Mouse (Mus musculus) stomach, postnatal 0 days (tissue): ENCODE results near the gene Mvp. TPM values are rescaled to one million over a fixed set of nuclear protein-coding genes. Genes with fewer than 3 reads are reported as not detected.
A peak's percentile ranks its signal among the peaks of the same experiment; 100 is the strongest.

Experiments used
- ATAC-seq: fragments of 200-750 bp; cut with Nextera tagmentation; 2 replicates; pipeline ENCODE4 v1.8.0; 2017; ENCODE audit not compliant: low FRiP score, low TSS enrichment
- DNase-seq: peaks from one replicate; pipeline ENCODE4 v3.0.0-alpha.2; 2016; ENCODE audit warnings: low spot score
- H3K27ac ChIP-seq: fragments of 300-500 bp; sonication (generic); replicated peaks from 2 replicates; pipeline ENCODE4 v1.5.1; 2014; ENCODE audit warnings: mild to moderate bottlenecking, control low read depth
- H3K27me3 ChIP-seq: fragments of 300-500 bp; sonication (generic); 2 replicates; pipeline ENCODE4 v1.6.1; 2014; ENCODE audit warnings: low read length; ENCODE audit not compliant: control insufficient read depth, insufficient read depth
- H3K36me3 ChIP-seq: fragments of 300-500 bp; sonication (generic); 2 replicates; pipeline ENCODE4 v1.6.1; 2014; ENCODE audit warnings: low read length, mixed read lengths; ENCODE audit not compliant: control insufficient read depth, insufficient read depth
- H3K4me1 ChIP-seq: fragments of 300-500 bp; sonication (generic); replicated peaks from 2 replicates; pipeline ENCODE4 v1.6.1; 2014; ENCODE audit warnings: antibody characterized with exemption; ENCODE audit not compliant: control insufficient read depth, insufficient read depth
- H3K4me2 ChIP-seq: fragments of 300-500 bp; sonication (generic); replicated peaks from 2 replicates; pipeline ENCODE4 v1.6.1; 2014; ENCODE audit warnings: low read depth, mild to moderate bottlenecking, control low read depth, moderate library complexity
- H3K4me3 ChIP-seq: fragments of 300-500 bp; sonication (generic); 2 replicates; pipeline ENCODE4 v1.5.1; 2014; ENCODE audit warnings: low read depth, low read length, control low read depth
- H3K9ac ChIP-seq: fragments of 300-500 bp; sonication (generic); 2 replicates; pipeline ENCODE4 v1.6.1; 2014; ENCODE audit warnings: mild to moderate bottlenecking, low read length, control low read depth, mixed read lengths
- H3K9me3 ChIP-seq: fragments of 300-500 bp; sonication (generic); 2 replicates; pipeline ENCODE4 v1.6.1; 2016; ENCODE audit warnings: low read length; ENCODE audit not compliant: control insufficient read depth
- CTCF ChIP-seq: IDR thresholded peaks from 2 replicates; pipeline ENCODE4 v1.5.1; 2016; ENCODE audit warnings: antibody characterized with exemption, low read depth, mild to moderate bottlenecking, moderate library complexity
- EP300 ChIP-seq: optimal IDR thresholded peaks from 2 replicates; pipeline ENCODE3; 2016; ENCODE audit warnings: antibody characterized with exemption
- WGBS: fragments of 180-500 bp; shearing (Covaris S2); extraction: QIAGEN DNeasy Blood & Tissue Kit; methylation state at CpG from one replicate; pipeline ENCODE4 v1.1.7; 2014; 5-methylcytosine and 5-hydroxymethylcytosine counted together
- polyA plus RNA-seq: library from polyadenylated mRNA; unstranded; fragments of >200 nt; fragmentation: Nextera tagmentation; extraction: Ambion mirVana; gene quantifications from 2 replicates; pipeline ENCODE4 v1.2.1, GENCODE M21; 2015

Mvp gene
- polyA plus RNA-seq, 1 experiment from 2014 or later = 50.0 TPM

DNA sequence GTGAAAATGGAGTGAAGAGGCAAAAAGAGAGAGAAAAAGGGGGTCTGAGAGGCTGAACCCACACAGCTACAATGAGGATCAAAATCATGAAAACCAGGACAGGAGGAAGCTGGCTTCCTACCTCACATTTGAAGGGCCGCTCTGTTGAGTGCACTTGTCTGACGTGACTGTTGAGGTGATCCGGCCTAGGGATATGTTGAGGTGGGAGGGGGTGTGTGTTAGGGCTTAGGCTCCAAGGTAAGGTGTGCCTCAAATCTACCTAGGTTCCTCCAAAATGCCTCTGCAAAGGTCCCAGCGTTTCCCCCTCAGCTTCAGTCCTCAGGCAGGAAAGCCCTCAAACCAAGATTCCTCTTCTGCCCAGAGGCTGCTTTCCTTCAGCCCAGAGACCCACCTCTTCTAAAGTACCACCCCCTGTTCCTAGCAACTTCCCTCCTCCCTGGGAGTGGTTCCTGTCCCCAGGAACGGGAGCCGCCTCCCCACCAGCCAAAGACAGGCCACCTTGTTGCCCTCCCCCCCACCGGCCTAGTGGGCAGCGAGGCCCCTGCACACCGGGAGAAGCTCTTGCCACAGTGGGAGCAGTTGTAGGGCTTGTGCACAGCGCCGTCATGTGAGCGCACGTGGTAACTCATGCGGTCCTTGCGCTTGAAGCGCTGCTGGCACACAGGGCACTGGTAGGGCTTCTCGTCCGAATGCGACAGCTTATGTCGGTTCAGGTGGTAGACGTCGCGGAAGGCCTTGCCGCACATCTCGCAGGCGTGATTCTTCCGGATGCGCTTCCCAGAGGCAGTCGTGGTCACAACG lies 10.5 kb upstream of the Mvp start:
- Histone ChIP-seq H3K9ac (peak overlapping the region; percentile 87), H3K4me2 (peak overlapping the region; percentile 96), H3K9me3 (no peaks in the 10 kb centered on the region), H3K27me3 (no peaks in the 10 kb centered on the region), H3K4me3 (peak overlapping the region; percentile 84), H3K4me1 (peaks cover 11% of the 10 kb centered on the region), H3K36me3 (peaks cover 3% of the 10 kb centered on the region; the same call in 1 of the 2 replicates), H3K27ac (peak overlapping the region; percentile 96)
- DNase-seq = peak; percentile 89
- 2% methylated on average over 30 of the region's 30 CpGs for whole genome bisulfite sequencing
- ATAC-seq = peak; percentile 53
- TF ChIP-seq CTCF (peak; percentile 92), EP300 (no peak)

DNA sequence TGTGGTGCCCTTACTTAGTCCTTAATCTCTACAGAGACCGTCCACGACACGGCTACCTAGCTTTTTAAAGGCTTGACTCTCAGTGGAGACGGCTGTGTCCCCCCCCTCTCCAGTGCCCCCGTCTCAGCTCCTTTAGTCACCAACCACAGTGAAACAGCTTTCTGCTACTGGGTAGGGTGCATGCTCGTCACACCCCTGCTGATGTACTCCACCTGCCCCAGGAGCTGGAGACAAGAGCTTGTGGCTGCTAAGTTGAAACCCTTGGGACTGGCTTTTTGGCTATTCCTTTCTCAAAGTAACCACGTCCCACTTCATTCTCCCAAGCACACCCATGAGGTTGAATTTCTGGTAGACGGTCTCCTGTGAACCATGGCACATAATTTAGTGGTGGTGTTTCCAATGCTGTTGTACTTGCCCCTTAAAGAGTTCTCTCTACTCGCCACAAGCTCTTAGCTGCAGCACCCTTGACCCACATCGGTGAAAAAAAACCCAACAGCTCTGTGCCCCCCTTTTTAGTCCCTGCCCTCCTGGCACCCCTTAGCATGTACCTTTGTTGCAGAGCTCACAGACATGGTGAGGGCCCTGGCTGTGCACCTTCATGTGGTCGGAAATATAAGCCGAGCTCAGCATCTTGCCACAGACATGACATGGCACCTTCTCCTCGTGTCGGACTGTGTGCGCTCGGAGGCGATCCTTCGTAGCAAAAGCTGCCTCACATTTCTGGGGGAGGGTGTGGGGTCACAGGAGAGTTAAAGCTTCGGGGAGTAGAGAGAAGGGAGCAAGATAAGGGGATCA lies 9.7 kb upstream of the Mvp start:
- TF ChIP-seq EP300 (no peak), CTCF (no peak)
- H3K4me3 ChIP-seq = peak overlapping the region; percentile 84
- H3K4me2 ChIP-seq = peak overlapping the region; percentile 96
- ATAC-seq = no peak
- 18% methylated on average over 19 of the region's 19 CpGs for WGBS
- H3K27me3 ChIP-seq = no peaks in the 10 kb centered on the region
- H3K9me3 ChIP-seq = no peaks in the 10 kb centered on the region
- peak overlapping the region; percentile 87 for H3K9ac ChIP-seq
- H3K36me3 ChIP-seq = peaks cover 3% of the 10 kb centered on the region; the same call in 1 of the 2 replicates
- H3K27ac ChIP-seq = no peak overlapping the region
- no peak for DNase-seq
- peaks cover 12% of the 10 kb centered on the region for H3K4me1 ChIP-seq

GRCm38 (mm10) chr7:127023272-127023691 lies 8.9 kb upstream of the Mvp start:
- Histone ChIP-seq H3K9me3 (no peaks in the 10 kb centered on the region), H3K27me3 (no peaks in the 10 kb centered on the region), H3K4me1 (peaks cover 14% of the 10 kb centered on the region), H3K36me3 (peaks cover 3% of the 10 kb centered on the region; the same call in 1 of the 2 replicates), H3K27ac (no peak overlapping the region), H3K9ac (no peak overlapping the region; the same call in 1 of the 2 replicates), H3K4me3 (no peak overlapping the region), H3K4me2 (no peak overlapping the region)
- DNase-seq = no peak
- TF ChIP-seq CTCF (no peak), EP300 (no peak)
- no peak for ATAC-seq
- 67% methylated on average over 13 of the region's 13 CpGs for WGBS

DNA sequence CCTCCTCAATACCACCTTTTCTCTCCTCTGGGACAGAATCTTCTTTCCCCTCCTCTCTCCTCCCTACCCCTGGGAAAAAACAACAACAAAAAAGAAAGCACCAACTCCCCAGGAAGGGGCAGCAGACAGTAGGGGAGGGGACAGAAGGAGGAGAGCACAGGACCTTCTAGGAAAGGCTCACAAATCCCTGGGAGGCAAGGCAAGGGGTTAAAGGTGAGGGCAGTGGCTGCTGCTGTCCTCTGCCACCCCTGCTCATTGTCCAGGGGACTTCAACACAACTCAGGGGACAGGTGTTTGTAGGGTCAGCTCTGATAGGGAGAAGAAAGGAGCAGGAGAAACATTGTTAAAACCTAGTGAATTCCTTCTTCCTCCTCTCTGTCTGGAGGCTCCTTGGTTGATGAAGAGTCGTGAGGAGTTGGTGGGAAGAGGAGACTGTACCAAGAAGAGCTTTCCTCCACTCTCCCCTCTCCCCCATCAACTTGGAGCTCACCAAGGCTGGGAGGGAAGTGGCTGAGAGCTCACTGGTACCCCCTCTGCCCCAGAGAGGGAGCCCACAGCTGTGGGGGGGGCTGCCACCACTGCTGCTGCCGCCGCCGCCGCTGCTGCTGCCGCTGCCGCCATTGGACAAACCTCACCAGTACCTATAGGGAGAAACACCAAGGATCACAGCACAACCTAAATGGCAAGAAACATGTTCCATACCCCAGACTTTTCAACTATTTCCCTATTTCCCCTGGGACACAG lies 8.3 kb upstream of the Mvp start:
- Histone ChIP-seq H3K36me3 (peaks cover 3% of the 10 kb centered on the region; the same call in 1 of the 2 replicates), H3K9me3 (no peaks in the 10 kb centered on the region), H3K27ac (no peak overlapping the region), H3K9ac (no peak overlapping the region), H3K27me3 (no peaks in the 10 kb centered on the region), H3K4me1 (peaks cover 11% of the 10 kb centered on the region), H3K4me2 (no peak overlapping the region), H3K4me3 (no peak overlapping the region)
- no peak for TF ChIP-seq CTCF
- no peak for TF ChIP-seq EP300
- ATAC-seq (no peak), DNase-seq (no peak)
- 71% methylated on average over 3 of the region's 7 CpGs for WGBS

GRCm38 (mm10) chr7:127021563-127022527 lies 7.4 kb upstream of the Mvp start:
- Histone ChIP-seq H3K27ac (peak overlapping the region; percentile 69), H3K4me2 (peak overlapping the region; percentile 61), H3K9me3 (no peaks in the 10 kb centered on the region), H3K27me3 (no peaks in the 10 kb centered on the region), H3K36me3 (peaks cover 3% of the 10 kb centered on the region; the same call in 1 of the 2 replicates), H3K9ac (peak overlapping the region; percentile 61), H3K4me1 (peaks cover 11% of the 10 kb centered on the region), H3K4me3 (peak overlapping the region; percentile 47)
- DNase-seq (no peak), ATAC-seq (no peak)
- 39% methylated on average over 5 of the region's 5 CpGs for WGBS
- TF ChIP-seq CTCF (no peak), EP300 (no peak)
